Mouse (Mus musculus): ENCODE data around the gene Add3. TPM values are rescaled to one million over a fixed set of nuclear protein-coding genes. Genes with fewer than 3 reads are reported as not detected.

Gene Add3
- total RNA-seq, 2 experiments from 2014 or later = 29.2 to 39.1 TPM

- DNase-seq (ENCODE audit: low spot score in 2 of 2) = no peak
Measured at GRCm38 (mm10) chr19:53128494-53129337, 11.5 kb upstream of the Add3 start.

GRCm38 (mm10) chr19:53130399-53131175 is 9.7 kb upstream of the Add3 start:
- DNase-seq (ENCODE audit: low spot score in 2 of 2) = no peak

GRCm38 (mm10) chr19:53132471-53132870 is 7.8 kb upstream of the Add3 start:
- DNase-seq (ENCODE audit: low spot score in 2 of 2) = no peak

- DNase-seq (ENCODE audit: low spot score in 2 of 2) = no peak
Measured at GRCm38 (mm10) chr19:53136336-53137090, 3.7 kb upstream of the Add3 start.

- DNase-seq (ENCODE audit: low spot score in 2 of 2) = no peak
Measured at GRCm38 (mm10) chr19:53137116-53137670, 3.0 kb upstream of the Add3 start.

- DNase-seq (ENCODE audit: low spot score in 2 of 2) = no peak
Measured at GRCm38 (mm10) chr19:53140804-53141250, 584 bp downstream of the Add3 start.

GRCm38 (mm10) chr19:53141251-53142072 is 1.2 kb downstream of the Add3 start:
- peak; percentile 35 to 44 for DNase-seq (ENCODE audit: low spot score in 2 of 2)

GRCm38 (mm10) chr19:53142190-53143107 is 2.2 kb downstream of the Add3 start:
- peak; percentile 100 for DNase-seq (ENCODE audit: low spot score in 2 of 2)

- DNase-seq (ENCODE audit: low spot score in 2 of 2) = peak in 1 of 2 experiments; percentile 39
Measured at GRCm38 (mm10) chr19:53143108-53143971, 3.1 kb downstream of the Add3 start.

GRCm38 (mm10) chr19:53145075-53145474 is 4.8 kb downstream of the Add3 start:
- DNase-seq (ENCODE audit: low spot score in 2 of 2) = no peak

- no peak for DNase-seq (ENCODE audit: low spot score in 2 of 2)
Measured at GRCm38 (mm10) chr19:53149381-53149780, 9.1 kb downstream of the Add3 start.

- no peak for DNase-seq (ENCODE audit: low spot score in 2 of 2)
Measured at GRCm38 (mm10) chr19:53152451-53152850, 12.2 kb downstream of the Add3 start.

GRCm38 (mm10) chr19:53153096-53153495 is 12.9 kb downstream of the Add3 start:
- DNase-seq (ENCODE audit: low spot score in 2 of 2) = no peak

- DNase-seq (ENCODE audit: low spot score in 2 of 2) = no peak
Measured at GRCm38 (mm10) chr19:53154156-53154555, 13.9 kb downstream of the Add3 start.

GRCm38 (mm10) chr19:53156361-53156760 is 16.1 kb downstream of the Add3 start:
- DNase-seq (ENCODE audit: low spot score in 2 of 2) = no peak

GRCm38 (mm10) chr19:53157176-53157575 is 16.9 kb downstream of the Add3 start:
- no peak for DNase-seq (ENCODE audit: low spot score in 2 of 2)

GRCm38 (mm10) chr19:53159351-53159750 is 19.1 kb downstream of the Add3 start:
- DNase-seq (ENCODE audit: low spot score in 2 of 2) = no peak

GRCm38 (mm10) chr19:53162927-53163326 is 22.7 kb downstream of the Add3 start:
- DNase-seq (ENCODE audit: low spot score in 2 of 2) = no peak

Measured in adrenal gland, adult 18-20 months (tissue).